Mouse (Mus musculus): ENCODE data around the gene Kcnj3.

- TF ChIP-seq POLR2A (IDR thresholded peaks at IDR 0.05; ENCODE audit: low read depth, low read length) (no peak), CTCF (conservative IDR thresholded peaks at IDR 0.05; ENCODE audit: insufficient read depth, insufficient read length, low read depth, low read length) (no peak)
These were observed 43.7 kb downstream of the Kcnj3 start for GRCm38 (mm10) chr2:55479511-55479910.

Measured in kidney, adult 2 months (tissue).